Mouse (Mus musculus) retina, embryonic 14.5 days (tissue): ENCODE measurements around the gene Aldh1a1.
"Not testable (repeated sequence)": the region's sequence is repeated elsewhere in the genome, so short reads cannot be mapped to it uniquely, and the experiment has no call there.

ENCODE experiments used
- DNase-seq: peaks from one replicate; pipeline ENCODE4 v3.0.0-alpha.2; 2015; ENCODE audit warnings: low spot score

Gene Aldh1a1

GRCm38 (mm10) chr19:20555365-20555764 lies 62.9 kb downstream of the Aldh1a1 start:
- no peak for DNase-seq

- DNase-seq: no peak
Observed at GRCm38 (mm10) chr19:20557211-20557610, 64.7 kb downstream of the Aldh1a1 start.

GRCm38 (mm10) chr19:20558069-20558468 lies 65.6 kb downstream of the Aldh1a1 start:
- no peak for DNase-seq

- DNase-seq: no peak
Observed at GRCm38 (mm10) chr19:20558544-20558943, 66.0 kb downstream of the Aldh1a1 start.

GRCm38 (mm10) chr19:20558952-20559351 lies 66.4 kb downstream of the Aldh1a1 start:
- DNase-seq: no peak

GRCm38 (mm10) chr19:20559952-20560351 lies 67.4 kb downstream of the Aldh1a1 start:
- no peak for DNase-seq

- no peak for DNase-seq
Observed at GRCm38 (mm10) chr19:20562396-20562795, 69.9 kb downstream of the Aldh1a1 start.

- no peak for DNase-seq
Observed at GRCm38 (mm10) chr19:20566294-20566693, 73.8 kb downstream of the Aldh1a1 start.

- no peak for DNase-seq
Observed at GRCm38 (mm10) chr19:20567039-20567438, 74.5 kb downstream of the Aldh1a1 start.

GRCm38 (mm10) chr19:20576984-20577383 lies 84.5 kb downstream of the Aldh1a1 start:
- no peak for DNase-seq

GRCm38 (mm10) chr19:20577429-20577828 lies 84.9 kb downstream of the Aldh1a1 start:
- DNase-seq: no peak

- no peak for DNase-seq
Observed at GRCm38 (mm10) chr19:20599951-20600350, 107.4 kb downstream of the Aldh1a1 start.

- peak; percentile 48 for DNase-seq
Observed at GRCm38 (mm10) chr19:20601739-20602138, 109.2 kb downstream of the Aldh1a1 start.

GRCm38 (mm10) chr19:20603212-20603611 lies 110.7 kb downstream of the Aldh1a1 start:
- no peak for DNase-seq

- peak; percentile 59 for DNase-seq
Observed at GRCm38 (mm10) chr19:20603866-20604265, 111.4 kb downstream of the Aldh1a1 start.

- no peak for DNase-seq
Observed at GRCm38 (mm10) chr19:20614252-20614930, 121.9 kb downstream of the Aldh1a1 start.

- no peak for DNase-seq
Observed at GRCm38 (mm10) chr19:20622434-20622833, 129.9 kb downstream of the Aldh1a1 start.

GRCm38 (mm10) chr19:20623416-20623815 lies 130.9 kb downstream of the Aldh1a1 start:
- DNase-seq: peak; percentile 68

- no peak for DNase-seq
Observed at GRCm38 (mm10) chr19:20631020-20631419, 138.5 kb downstream of the Aldh1a1 start.

- no peak for DNase-seq
Observed at GRCm38 (mm10) chr19:20633876-20634691, 141.6 kb downstream of the Aldh1a1 start.

GRCm38 (mm10) chr19:20644346-20644745 lies 151.8 kb downstream of the Aldh1a1 start:
- DNase-seq: peak; percentile 18

- not testable (repeated sequence) for DNase-seq
Observed at GRCm38 (mm10) chr19:20647496-20647895, 155.0 kb downstream of the Aldh1a1 start.

- peak; percentile 2 for DNase-seq
Observed at GRCm38 (mm10) chr19:20650008-20650407, 157.5 kb downstream of the Aldh1a1 start.
